Mouse (Mus musculus) G1E (cell line): ENCODE results near the gene Trim24. TPM values are rescaled to one million over a fixed set of nuclear protein-coding genes. Genes with fewer than 3 reads are reported as not detected.

Experiments
- ATAC-seq: 2 replicates; pipeline ENCODE4 v1.8.0; 2016; ENCODE audit warnings: mild to moderate bottlenecking; ENCODE audit not compliant: insufficient number of reproducible peaks, poor library complexity, low FRiP score, severe bottlenecking; ENCODE audit errors: extremely low read depth
- DNase-seq: peaks from one replicate; pipeline ENCODE4 v3.0.0; 2012; ENCODE audit warnings: low spot score
- H3K27me3 ChIP-seq: 2 replicates; pipeline ENCODE4 v1.6.1; 2012; ENCODE audit warnings: mild to moderate bottlenecking, low read length, inconsistent platforms; ENCODE audit not compliant: insufficient read depth
- H3K36me3 ChIP-seq: replicated peaks from 2 replicates; pipeline ENCODE3; 2012; ENCODE audit warnings: mild to moderate bottlenecking, inconsistent platforms
- H3K4me1 ChIP-seq: 2 replicates; pipeline ENCODE4 v1.6.1; 2012; ENCODE audit warnings: low read depth, low read length, inconsistent platforms, mixed read lengths; ENCODE audit not compliant: insufficient read depth
- H3K4me3 ChIP-seq: 2 replicates; pipeline ENCODE4 v1.5.1; 2012; ENCODE audit warnings: low read depth, mild to moderate bottlenecking, inconsistent platforms, low read length, moderate library complexity, mixed read lengths
- H3K9me3 ChIP-seq: replicated peaks from 2 replicates; pipeline ENCODE4 v1.6.1; 2012; ENCODE audit warnings: inconsistent platforms
- CTCF ChIP-seq: IDR thresholded peaks from 2 replicates; pipeline ENCODE4 v1.5.1; 2012; ENCODE audit warnings: low read depth, low read length, inconsistent platforms, mixed read lengths
- GATA1 ChIP-seq: IDR thresholded peaks from 2 replicates; pipeline ENCODE4 v1.6.1; 2012; ENCODE audit warnings: borderline replicate concordance, low read length, inconsistent platforms, mixed read lengths
- GATA2 ChIP-seq: IDR thresholded peaks from 2 replicates; pipeline ENCODE4 v1.6.1; 2012; ENCODE audit warnings: low read depth, low read length, inconsistent platforms, borderline replicate concordance
- POLR2AphosphoS5 ChIP-seq: IDR thresholded peaks from 2 replicates; pipeline ENCODE4 v1.6.1; 2012; ENCODE audit warnings: low read depth, low read length, inconsistent platforms; ENCODE audit not compliant: insufficient replicate concordance
- TAL1 ChIP-seq: conservative IDR thresholded peaks from 2 replicates; pipeline ENCODE4 v1.6.1; 2012; ENCODE audit warnings: low read depth, low read length, inconsistent platforms, mixed read lengths
- polyA plus RNA-seq: library from polyadenylated mRNA; stranded (reverse); fragments of >175 nt; gene quantifications from 2 replicates; pipeline ENCODE4 v1.2.3, GENCODE M21; 2012
- total RNA-seq, 2 experiments: library from RNA; stranded (forward) in 1 of 2; stranded (reverse) in 1 of 2; fragments of 200-1000 nt in 1 of 2; fragments of >200 nt in 1 of 2; fragmentation: Nextera tagmentation in 1 of 2; gene quantifications; 2 replicates each; pipeline ENCODE4 v1.2.3; 2014 to 2017

Trim24 gene
- total and polyA plus RNA-seq, 3 experiments: 7.0 to 63.1 (median 25.0) TPM

GRCm38 (mm10) chr6:37913525-37913924, 42.9 kb downstream of the Trim24 start:
- Histone ChIP-seq H3K4me3 (no peak overlapping the region), H3K36me3 (peaks cover 35% of the 10 kb centered on the region), H3K4me1 (peaks cover 6% of the 10 kb centered on the region; the same call in 1 of the 2 replicates), H3K27me3 (no peaks in the 10 kb centered on the region), H3K9me3 (peaks cover 2% of the 10 kb centered on the region; the same call in 1 of the 2 replicates)
- ATAC-seq (peak; percentile 73), DNase-seq (no peak)
- TF ChIP-seq GATA2 (no peak), TAL1 (no peak), GATA1 (no peak), POLR2AphosphoS5 (no peak), CTCF (no peak)

DNA sequence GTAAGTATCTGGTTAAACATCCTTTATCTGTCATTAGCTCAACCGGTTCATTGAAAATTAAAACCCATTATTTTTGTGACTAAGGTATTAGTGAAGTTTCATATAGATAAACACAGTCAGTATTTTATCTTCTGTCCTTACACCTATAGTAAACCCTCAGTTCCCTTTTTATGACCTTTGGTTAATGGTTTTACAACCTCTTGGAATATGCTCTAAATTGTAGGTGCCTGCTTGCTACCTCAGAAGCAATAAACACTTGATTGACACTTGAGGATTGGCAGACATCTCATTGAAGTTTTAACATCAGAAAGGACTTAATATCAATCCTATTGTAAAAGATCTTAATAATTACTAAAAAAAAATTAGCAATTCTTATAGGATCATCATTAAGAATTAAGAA, 54.5 kb downstream of the Trim24 start:
- no peaks in the 10 kb centered on the region for H3K4me1 ChIP-seq
- no peaks in the 10 kb centered on the region for H3K27me3 ChIP-seq
- peaks cover 44% of the 10 kb centered on the region for H3K36me3 ChIP-seq
- no peaks in the 10 kb centered on the region for H3K9me3 ChIP-seq
- DNase-seq (no peak), ATAC-seq (no peak)
- H3K4me3 ChIP-seq: no peak overlapping the region
- TF ChIP-seq TAL1 (no peak), GATA2 (no peak), POLR2AphosphoS5 (no peak), GATA1 (no peak), CTCF (no peak)

GRCm38 (mm10) chr6:37926751-37927150, 56.1 kb downstream of the Trim24 start:
- H3K4me1 ChIP-seq: no peaks in the 10 kb centered on the region
- ATAC-seq (no peak), DNase-seq (no peak)
- H3K27me3 ChIP-seq: no peaks in the 10 kb centered on the region
- H3K36me3 ChIP-seq: peaks cover 48% of the 10 kb centered on the region
- H3K9me3 ChIP-seq: no peaks in the 10 kb centered on the region
- TF ChIP-seq TAL1: no peak
- no peak for TF ChIP-seq POLR2AphosphoS5
- TF ChIP-seq CTCF: no peak
- no peak for TF ChIP-seq GATA1
- no peak for TF ChIP-seq GATA2
- H3K4me3 ChIP-seq: no peak overlapping the region

DNA sequence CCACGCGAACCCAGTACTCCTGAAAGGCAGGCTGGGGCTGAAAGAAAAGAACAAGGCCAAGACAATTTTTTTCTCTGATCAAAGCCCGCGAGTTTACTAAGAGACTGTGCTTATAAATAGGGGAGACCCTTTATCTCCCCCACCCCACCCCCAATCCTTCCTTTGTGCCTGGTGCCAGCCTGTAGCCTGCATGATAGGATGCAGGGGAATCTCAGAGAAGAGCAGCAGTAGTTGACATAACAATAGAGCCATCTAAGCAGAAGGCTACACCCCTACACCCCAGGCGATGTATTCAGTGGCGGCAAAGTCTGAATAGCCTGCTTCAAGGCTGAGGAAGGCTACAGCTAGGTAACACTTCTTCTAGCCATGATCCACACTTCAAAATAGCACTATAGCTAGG, 65.9 kb downstream of the Trim24 start:
- Histone ChIP-seq H3K4me1 (no peaks in the 10 kb centered on the region), H3K9me3 (peaks cover 4% of the 10 kb centered on the region; the same call in 1 of the 2 replicates), H3K27me3 (no peaks in the 10 kb centered on the region), H3K36me3 (peaks cover 47% of the 10 kb centered on the region), H3K4me3 (no peak overlapping the region)
- TF ChIP-seq GATA1 (no peak), TAL1 (no peak), POLR2AphosphoS5 (no peak), GATA2 (no peak), CTCF (no peak)
- no peak for ATAC-seq
- DNase-seq: no peak

GRCm38 (mm10) chr6:37951306-37951705, 80.7 kb downstream of the Trim24 start:
- ATAC-seq: no peak
- Histone ChIP-seq H3K27me3 (no peaks in the 10 kb centered on the region), H3K36me3 (peaks cover 51% of the 10 kb centered on the region), H3K9me3 (no peaks in the 10 kb centered on the region), H3K4me3 (no peak overlapping the region), H3K4me1 (no peaks in the 10 kb centered on the region)
- no peak for TF ChIP-seq POLR2AphosphoS5
- no peak for TF ChIP-seq GATA2
- TF ChIP-seq CTCF: no peak
- no peak for TF ChIP-seq GATA1
- no peak for DNase-seq

DNA sequence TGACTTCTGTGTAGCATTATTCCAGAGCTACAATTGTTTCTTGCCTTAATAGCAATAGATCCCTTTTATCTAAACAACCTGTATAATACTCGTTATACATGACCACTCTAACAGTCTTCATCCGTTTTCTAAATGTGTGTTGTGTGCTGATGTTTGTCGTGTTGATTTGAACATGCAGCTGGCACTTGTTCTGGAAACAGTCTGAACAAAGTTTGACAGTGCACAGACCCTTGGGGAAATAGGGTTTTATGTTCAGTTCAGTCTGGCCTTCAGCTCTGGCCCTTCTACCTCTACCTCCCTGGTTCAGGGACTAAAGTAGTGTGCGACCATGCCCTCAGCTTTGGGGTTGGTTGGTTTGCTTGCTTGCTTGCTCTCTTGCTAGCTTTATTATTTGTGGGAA, 96.8 kb downstream of the Trim24 start:
- Histone ChIP-seq H3K27me3 (no peaks in the 10 kb centered on the region), H3K36me3 (peaks cover 50% of the 10 kb centered on the region), H3K4me1 (no peaks in the 10 kb centered on the region), H3K9me3 (no peaks in the 10 kb centered on the region), H3K4me3 (no peak overlapping the region)
- ATAC-seq (no peak), DNase-seq (no peak)
- TF ChIP-seq TAL1 (no peak), CTCF (no peak), POLR2AphosphoS5 (no peak), GATA1 (no peak), GATA2 (no peak)

DNA sequence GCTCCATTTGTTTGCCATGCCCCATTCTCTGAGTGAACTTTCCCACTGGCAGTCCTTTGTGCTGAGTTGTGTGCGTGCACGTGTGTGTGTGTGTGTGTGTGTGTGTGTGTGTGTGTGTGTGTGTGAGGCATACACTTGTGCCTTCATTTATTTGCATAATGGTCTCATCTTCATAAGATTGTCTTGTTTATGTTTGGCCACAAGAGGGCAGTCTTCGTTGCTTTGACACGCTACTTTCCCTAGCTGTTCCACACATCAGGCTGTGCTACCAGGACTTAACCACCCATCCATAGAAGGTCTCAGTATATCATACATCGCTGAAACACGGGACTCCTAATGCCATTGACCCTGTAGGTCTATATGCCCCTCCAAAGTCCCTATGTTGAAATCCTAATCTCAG, 136.8 kb downstream of the Trim24 start:
- no peaks in the 10 kb centered on the region for H3K9me3 ChIP-seq
- H3K27me3 ChIP-seq: peaks cover 5% of the 10 kb centered on the region; the same call in 1 of the 2 replicates
- H3K4me3 ChIP-seq: no peak overlapping the region
- DNase-seq: peak; percentile 23
- TF ChIP-seq CTCF (peak; percentile 46; the same call in 1 of the 2 replicates), GATA1 (no peak)
- no peaks in the 10 kb centered on the region for H3K36me3 ChIP-seq
- H3K4me1 ChIP-seq: no peaks in the 10 kb centered on the region
- no peak for ATAC-seq
